Mouse (Mus musculus): Measurements from ENCODE around the gene Pim3.

DNA sequence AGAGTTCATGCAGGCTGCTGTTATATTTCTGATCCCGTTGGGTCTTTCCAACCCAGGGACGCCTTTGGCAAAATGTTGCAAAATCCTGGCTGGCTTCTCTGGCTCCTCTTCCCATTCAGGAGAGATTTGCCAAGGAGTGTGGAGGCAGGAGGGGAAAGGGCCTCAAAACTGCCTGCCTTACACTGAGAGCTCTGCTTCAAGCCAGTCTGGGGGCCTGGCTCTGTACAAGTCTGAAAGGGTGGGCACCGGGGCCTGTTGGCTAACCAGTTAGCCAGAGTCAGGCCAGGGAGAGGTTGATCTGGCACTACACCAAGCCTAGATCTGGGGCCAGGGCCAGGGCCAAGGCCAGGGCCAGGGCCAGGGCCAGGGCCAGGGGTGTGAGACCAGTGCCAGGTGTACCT, 3.8 kb upstream of the Pim3 start:
- TF ChIP-seq CTCF (IDR thresholded peaks at IDR 0.05; ENCODE audit: control insufficient read depth, insufficient read depth, insufficient read length): no peak
- no peak for TF ChIP-seq USF1 (IDR thresholded peaks at IDR 0.05; ENCODE audit: low read depth)
- TF ChIP-seq MYOG (IDR thresholded peaks at IDR 0.05; ENCODE audit: control insufficient read depth, extremely low read depth, insufficient read length): no peak
- no peak for TF ChIP-seq MYOD1 (IDR thresholded peaks at IDR 0.05; ENCODE audit: control insufficient read depth, insufficient read length, low read depth)
- no peak for TF ChIP-seq MAX (IDR thresholded peaks at IDR 0.05)
- TF ChIP-seq CEBPB (IDR thresholded peaks at IDR 0.05; ENCODE audit: low read depth): no peak
- no peak for TF ChIP-seq FOSL1 (IDR thresholded peaks at IDR 0.05; ENCODE audit: insufficient read depth, low read length, poor library complexity, severe bottlenecking)

All from C2C12 (cell line).